8 mouse cellular contexts compared by ENCODE assay signal in genomic region chr8:88604065-88605038, GRCm38 (mm10). TPM values are rescaled to one million over a fixed set of nuclear protein-coding genes. Genes with fewer than 3 reads are reported as not detected.
A peak's percentile ranks its signal among the peaks of the same experiment; 100 is the strongest.
DNase-seq lines count a peak whose midpoint lies in the region; ATAC-seq and TF ChIP-seq lines count a peak whose summit lies in the region.

No protein-coding gene starts in this region.

- TF ChIP-seq CTCF in gastrocnemius, adult 2 months (IDR thresholded peaks at IDR 0.05): no peak

- peaks cover 1 to 5% of the 10 kb centered on the region in 2 experiments; a peak in 1 of 4 replicates for H3K4me1 ChIP-seq in ES-E14 (ENCODE audit: control insufficient read depth in 2 of 2, insufficient read depth in 2 of 2, low read length in 2 of 2, poor library complexity in 1 of 2)
- H3K4me1 ChIP-seq in hindbrain, embryonic 15.5 days (replicated peaks): peaks cover 29% of the 10 kb centered on the region
- peaks cover 35% of the 10 kb centered on the region for H3K4me1 ChIP-seq in limb, embryonic 12.5 days (replicated peaks)

- peak; percentile 85 for DNase-seq in ES-E14 (ENCODE audit: low read depth, low spot score)
- peak; percentile 48 for DNase-seq in brain, adult 2 months (ENCODE audit: low read depth, low spot score)
- peak; percentile 67 for DNase-seq in gastrocnemius, adult 2 months
- peak; percentile 61 for DNase-seq in thymus, postnatal 25 days
- no peak for DNase-seq in cerebellum, adult 11-12 months

- no peak overlapping the region for H3K27ac ChIP-seq in ES-E14 (ENCODE audit: insufficient read depth, low read depth, low read length, poor library complexity, severe bottlenecking)
- no peak overlapping the region for H3K27ac ChIP-seq in gastrocnemius, adult 2 months
- peak overlapping the region; percentile 69 for H3K27ac ChIP-seq in hindbrain, embryonic 15.5 days (replicated peaks)
- peak overlapping the region; percentile 41; the same call in 1 of the 2 replicates for H3K27ac ChIP-seq in limb, embryonic 12.5 days

- no peak overlapping the region for H3ac ChIP-seq in myocyte (ENCODE audit: control insufficient read depth, insufficient read length)

- H3K79me2 ChIP-seq in myocyte (ENCODE audit: control insufficient read depth, insufficient read depth): no peaks in the 10 kb centered on the region

- 0 out of 2 replicates have a peak, but pooled peaks cover 3% of the 10 kb centered on the region for H3K27me3 ChIP-seq in hindbrain, embryonic 15.5 days
- H3K27me3 ChIP-seq in limb, embryonic 12.5 days: no peaks in the 10 kb centered on the region
- peaks cover 12% of the 10 kb centered on the region for H3K27me3 ChIP-seq in myocyte (ENCODE audit: control insufficient read depth, insufficient read depth, insufficient read length)

- intact Hi-C loops in gastrocnemius, adult 2 months (cut with DNase I): no loop called here

- H3K4me2 ChIP-seq in hindbrain, embryonic 15.5 days: peak overlapping the region; percentile 77
- peak overlapping the region; percentile 58 for H3K4me2 ChIP-seq in limb, embryonic 12.5 days
- H3K4me2 ChIP-seq in myocyte (ENCODE audit: low read depth): peak overlapping the region; percentile 67

- TF ChIP-seq POLR2A in myocyte (IDR thresholded peaks at IDR 0.05; ENCODE audit: insufficient read length, low read depth): peak; percentile 26

- H3K4me3 ChIP-seq in ES-E14 (ENCODE audit: insufficient read depth in 1 of 2, low read depth in 1 of 2, low read length in 2 of 2, poor library complexity in 1 of 2, severe bottlenecking in 1 of 2) (no peak overlapping the region), myocyte (no peak overlapping the region)
- no peak overlapping the region for H3K4me3 ChIP-seq in gastrocnemius, adult 2 months
- H3K4me3 ChIP-seq in hindbrain, embryonic 15.5 days: peak overlapping the region; percentile 37
- peak overlapping the region; percentile 32 for H3K4me3 ChIP-seq in limb, embryonic 12.5 days (replicated peaks)

- H3K36me3 ChIP-seq in ES-E14 (ENCODE audit: control insufficient read depth, insufficient read depth, low read length, poor library complexity, severe bottlenecking) (no peaks in the 10 kb centered on the region), myocyte (ENCODE audit: control insufficient read depth, insufficient read depth) (no peaks in the 10 kb centered on the region)
- no peaks in the 10 kb centered on the region for H3K36me3 ChIP-seq in hindbrain, embryonic 15.5 days
- no peaks in the 10 kb centered on the region for H3K36me3 ChIP-seq in limb, embryonic 12.5 days

- no peaks in the 10 kb centered on the region for H3K9me3 ChIP-seq in ES-E14 (ENCODE audit: control insufficient read depth, insufficient read depth, low read depth, low read length)
- no peaks in the 10 kb centered on the region for H3K9me3 ChIP-seq in hindbrain, embryonic 15.5 days
- peaks cover 10% of the 10 kb centered on the region; the same call in 1 of the 2 replicates for H3K9me3 ChIP-seq in limb, embryonic 12.5 days

- in situ Hi-C loops in ES-E14 (cut with MboI; ENCODE audit: low sequenced_read_pairs in 2 of 2, unreplicated experiment in 2 of 2): no loop called here

- no peak overlapping the region for H3K9ac ChIP-seq in ES-E14 (ENCODE audit: insufficient read depth, low read depth, low read length, poor library complexity, severe bottlenecking)
- peak overlapping the region; percentile 39; the same call in 1 of the 2 replicates for H3K9ac ChIP-seq in hindbrain, embryonic 15.5 days
- 0 out of 2 replicates have a peak overlapping the region, but pooled peaks have one; percentile 23 for H3K9ac ChIP-seq in limb, embryonic 12.5 days (replicated peaks)

- WGBS in hindbrain, embryonic 15.5 days: 6% methylated on average over 19 of the region's 20 CpGs
- 4% methylated on average over 20 of the region's 20 CpGs for WGBS in limb, embryonic 12.5 days

- ATAC-seq in hindbrain, embryonic 15.5 days (ENCODE audit: low FRiP score, low read depth): peak; percentile 90
- peak; percentile 88 for ATAC-seq in limb, embryonic 12.5 days (ENCODE audit: insufficient number of reproducible peaks, insufficient read depth, low FRiP score, low TSS enrichment, low read depth)

TF ChIP-seq in ES-E14, 5 proteins besides CTCF, POLR2A, EP300 and RAD21:
- no peak for TF ChIP-seq HCFC1 (IDR thresholded peaks at IDR 0.05; ENCODE audit: borderline replicate concordance, insufficient read depth, low read length)
- no peak for TF ChIP-seq MAFK (IDR thresholded peaks at IDR 0.05; ENCODE audit: insufficient read depth, low read depth, low read length)
- TF ChIP-seq ZC3H11A (IDR thresholded peaks at IDR 0.05; ENCODE audit: borderline replicate concordance, low read depth, low read length): no peak
- TF ChIP-seq CHD2 (IDR thresholded peaks at IDR 0.05; ENCODE audit: low read depth, low read length): no peak

TF ChIP-seq in myocyte, 11 proteins besides CTCF, POLR2A, EP300 and RAD21:
- no peak for TF ChIP-seq E2F4 (IDR thresholded peaks at IDR 0.05; ENCODE audit: insufficient read depth)
- TF ChIP-seq SRF (IDR thresholded peaks at IDR 0.05; ENCODE audit: control insufficient read depth, insufficient read length, low read depth): no peak
- TF ChIP-seq CEBPB (IDR thresholded peaks at IDR 0.05; ENCODE audit: insufficient read depth, poor library complexity, severe bottlenecking): peak; percentile 90

RNA-seq across cellular contexts. Expression of gene Snx20, which starts 31.6 kb away (rescaled TPM):
- 1.4 and 1.6 TPM in 2 replicates for total RNA-seq in ES-E14 (2012; rRNA removed)
- total RNA-seq in gastrocnemius, adult 2 months (2021): under 1 TPM in 1 of 2 experiments, not detected in 1; 0.28 TPM
- 1.6 TPM in 2 replicates for polyA plus RNA-seq in hindbrain, embryonic 15.5 days (2015; fragmentation: Nextera tagmentation; extraction: Ambion mirVana)
- 0.97 and 1.7 TPM in 2 replicates for polyA plus RNA-seq in limb, embryonic 12.5 days (2016; fragmentation: Nextera tagmentation; extraction: Ambion mirVana)
- polyA plus RNA-seq in myocyte (2012; fragmentation: generic; extraction: Trizol): 0.07 TPM

RNA-seq across cellular contexts. Expression of gene Nod2, which starts 42.8 kb away (rescaled TPM):
- total RNA-seq in ES-E14 (2012; rRNA removed): 0.40 and 0.90 TPM in 2 replicates
- under 1 TPM; 0.31 to 0.53 TPM for total RNA-seq in gastrocnemius, adult 2 months (2021)
- polyA plus RNA-seq in hindbrain, embryonic 15.5 days (2015; fragmentation: Nextera tagmentation; extraction: Ambion mirVana): 0.10 TPM in 1 of 2 replicates, not detected in the other
- 0.18 and 0.33 TPM in 2 replicates for polyA plus RNA-seq in limb, embryonic 12.5 days (2016; fragmentation: Nextera tagmentation; extraction: Ambion mirVana)
- polyA plus RNA-seq in myocyte (2012; fragmentation: generic; extraction: Trizol): 1.6 TPM

Comparison
In these comparisons a context has a peak if more than half of its experiments do, and no peak if none do; other contexts are left out.
1. H3K27ac ChIP-seq: peak in hindbrain, embryonic 15.5 days (single experiment) and limb, embryonic 12.5 days (single experiment); none in ES-E14 (single experiment) and gastrocnemius, adult 2 months (single experiment).
2. H3K4me3 ChIP-seq: peak in hindbrain, embryonic 15.5 days (single experiment) and limb, embryonic 12.5 days (single experiment); none in ES-E14 (0 of 2), gastrocnemius, adult 2 months (single experiment) and myocyte (single experiment).
3. Peak in every context shown above with its lines, with median percentiles within 50 percentile points of each other: H3K4me2 ChIP-seq.